Mouse (Mus musculus): ENCODE measurements at regions not wholly inside any gene's neighbourhood (a gene's known extent, or its start where the extent isn't known, plus 50 kb on each side); places are given as distances from the start of the nearest gene placed in this dataset.

GRCm38 (mm10) chr3:40142229-40142628, 388.9 kb upstream of the Intu start:
- TF ChIP-seq CTCF (IDR thresholded peaks at IDR 0.05; ENCODE audit: extremely low read depth, insufficient read depth, insufficient read length, insufficient replicate concordance): no peak
- TF ChIP-seq POLR2A (IDR thresholded peaks at IDR 0.05; ENCODE audit: low read depth, low read length): no peak

All from spleen, adult 2 months (tissue).